Mouse (Mus musculus) heart, embryonic 14.5 days (tissue): Measurements from ENCODE around the gene Rrp1b. TPM values are rescaled to one million over a fixed set of nuclear protein-coding genes. Genes with fewer than 3 reads are reported as not detected.

Experiments
- ATAC-seq: fragments of 200-750 bp; cut with Nextera tagmentation; 2 replicates; pipeline ENCODE4 v1.8.0; 2017; ENCODE audit warnings: low read depth, moderate TSS enrichment; ENCODE audit not compliant: insufficient number of reproducible peaks, insufficient read depth, low FRiP score
- H3K27ac ChIP-seq, 2 experiments: fragments of 200-500 bp in 1 of 2; fragments of 300-500 bp in 1 of 2; sonication (generic) in 1 of 2; replicated peaks in 1 of 2; 2 replicates each; pipeline ENCODE4 v1.5.1; 2012 to 2014; ENCODE audit warnings: low read depth in 2 of 2, low read length in 2 of 2, control low read depth in 1 of 2, mild to moderate bottlenecking in 1 of 2, mixed read lengths in 1 of 2; ENCODE audit not compliant: control insufficient read depth in 1 of 2, insufficient read depth in 1 of 2
- H3K27me3 ChIP-seq: fragments of 300-500 bp; sonication (generic); 2 replicates; pipeline ENCODE4 v1.6.1; 2014; ENCODE audit warnings: mild to moderate bottlenecking, low read length, control low read depth; ENCODE audit not compliant: control insufficient read depth, insufficient read depth
- H3K36me3 ChIP-seq: fragments of 300-500 bp; sonication (generic); 2 replicates; pipeline ENCODE4 v1.6.1; 2014; ENCODE audit warnings: mild to moderate bottlenecking, control low read depth, low read length, mixed read lengths; ENCODE audit not compliant: control insufficient read depth, insufficient read depth
- H3K4me1 ChIP-seq, 2 experiments: fragments of 200-500 bp in 1 of 2; fragments of 300-500 bp in 1 of 2; sonication (generic) in 1 of 2; 2 replicates each; pipeline ENCODE4 v1.6.1; 2012 to 2014; ENCODE audit warnings: low read length in 2 of 2, control low read depth in 1 of 2, mixed read lengths in 1 of 2; ENCODE audit not compliant: control insufficient read depth in 2 of 2, insufficient read depth in 2 of 2
- H3K4me2 ChIP-seq: fragments of 300-500 bp; sonication (generic); 2 replicates; pipeline ENCODE4 v1.6.1; 2014; ENCODE audit warnings: mild to moderate bottlenecking, low read length
- H3K4me3 ChIP-seq, 2 experiments: fragments of 200-500 bp in 1 of 2; fragments of 300-500 bp in 1 of 2; sonication (generic) in 1 of 2; 2 replicates each; pipeline ENCODE4 v1.5.1; 2012 to 2014; ENCODE audit warnings: low read length in 2 of 2, mild to moderate bottlenecking in 2 of 2, control low read depth in 1 of 2, low read depth in 1 of 2, moderate library complexity in 1 of 2; ENCODE audit not compliant: control insufficient read depth in 1 of 2, insufficient read depth in 1 of 2
- H3K9ac ChIP-seq: fragments of 300-500 bp; sonication (generic); 2 replicates; pipeline ENCODE4 v1.6.1; 2014; ENCODE audit warnings: mild to moderate bottlenecking, low read length
- H3K9me3 ChIP-seq: fragments of 300-500 bp; sonication (generic); 2 replicates; pipeline ENCODE4 v1.6.1; 2016; ENCODE audit warnings: low read length, control low read depth; ENCODE audit not compliant: control insufficient read depth
- WGBS: fragments of 180-500 bp; shearing (Covaris S2); extraction: QIAGEN DNeasy Blood & Tissue Kit; methylation state at CpG from one replicate; pipeline ENCODE4 v1.1.7; 2014; 5-methylcytosine and 5-hydroxymethylcytosine counted together
- polyA plus RNA-seq: library from polyadenylated mRNA; unstranded; fragments of >200 nt; fragmentation: Nextera tagmentation; extraction: Ambion mirVana; gene quantifications from 2 replicates; pipeline ENCODE4 v1.2.1, GENCODE M21; 2014

The Rrp1b gene
- polyA plus RNA-seq, 1 experiment from 2014 or later: 24.1 TPM

- no peaks in the 10 kb centered on the region for H3K9me3 ChIP-seq
- no peaks in the 10 kb centered on the region for H3K27me3 ChIP-seq
- H3K4me1 ChIP-seq: peaks cover 0 to 2% of the 10 kb centered on the region in 2 experiments; a peak in 1 of 4 replicates
- no peak overlapping the region for H3K27ac ChIP-seq
- H3K4me2 ChIP-seq: no peak overlapping the region
- WGBS: 63% methylated on average over 3 of the region's 3 CpGs
- no peaks in the 10 kb centered on the region for H3K36me3 ChIP-seq
- no peak overlapping the region for H3K9ac ChIP-seq
- no peak overlapping the region for H3K4me3 ChIP-seq
- no peak for ATAC-seq
Observed at GRCm38 (mm10) chr17:32028301-32028700, 7.6 kb upstream of the Rrp1b start.

GRCm38 (mm10) chr17:32031684-32032083 is 4.2 kb upstream of the Rrp1b start:
- H3K27ac ChIP-seq: no peak overlapping the region
- no peak overlapping the region for H3K4me3 ChIP-seq
- peaks cover 4 to 6% of the 10 kb centered on the region in 2 experiments for H3K4me1 ChIP-seq
- 60% methylated on average over 7 of the region's 7 CpGs for WGBS
- no peaks in the 10 kb centered on the region for H3K36me3 ChIP-seq
- no peak for ATAC-seq
- no peaks in the 10 kb centered on the region for H3K27me3 ChIP-seq
- no peak overlapping the region for H3K9ac ChIP-seq
- no peaks in the 10 kb centered on the region for H3K9me3 ChIP-seq
- no peak overlapping the region for H3K4me2 ChIP-seq

- no peak overlapping the region for H3K27ac ChIP-seq
- H3K4me3 ChIP-seq: no peak overlapping the region
- H3K4me1 ChIP-seq: peaks cover 8 to 16% of the 10 kb centered on the region in 2 experiments
- no peak overlapping the region for H3K9ac ChIP-seq
- H3K36me3 ChIP-seq: 0 out of 2 replicates have a peak, but pooled peaks cover 5% of the 10 kb centered on the region
- no peaks in the 10 kb centered on the region for H3K27me3 ChIP-seq
- no peak for ATAC-seq
- no peaks in the 10 kb centered on the region for H3K9me3 ChIP-seq
- 78% methylated on average over 23 of the region's 23 CpGs for WGBS
- no peak overlapping the region for H3K4me2 ChIP-seq
Observed at GRCm38 (mm10) chr17:32034322-32034721, 1.6 kb upstream of the Rrp1b start.

GRCm38 (mm10) chr17:32036509-32037438 is 874 bp downstream of the Rrp1b start:
- 1% methylated on average over 45 of the region's 46 CpGs for WGBS
- H3K4me1 ChIP-seq: peaks cover 8 to 16% of the 10 kb centered on the region in 2 experiments
- ATAC-seq: 0 out of 2 replicates have a peak, but pooled peaks have one; percentile 23
- H3K9me3 ChIP-seq: no peaks in the 10 kb centered on the region
- peak overlapping the region; percentile 35 to 73; a peak in 3 of 4 replicates for H3K27ac ChIP-seq
- peak overlapping the region; percentile 96 for H3K4me2 ChIP-seq
- peak overlapping the region; percentile 68 to 87 for H3K4me3 ChIP-seq
- no peaks in the 10 kb centered on the region for H3K27me3 ChIP-seq
- peak overlapping the region; percentile 85 for H3K9ac ChIP-seq
- 0 out of 2 replicates have a peak, but pooled peaks cover 8% of the 10 kb centered on the region for H3K36me3 ChIP-seq

- Histone ChIP-seq H3K4me1 (peaks cover 8 to 17% of the 10 kb centered on the region in 2 experiments), H3K4me3 (no peak overlapping the region), H3K36me3 (0 out of 2 replicates have a peak, but pooled peaks cover 8% of the 10 kb centered on the region), H3K9ac (no peak overlapping the region), H3K27me3 (no peaks in the 10 kb centered on the region), H3K27ac (no peak overlapping the region), H3K9me3 (no peaks in the 10 kb centered on the region), H3K4me2 (no peak overlapping the region)
- WGBS: 82% methylated on average over 10 of the region's 10 CpGs
- ATAC-seq: no peak
Observed at GRCm38 (mm10) chr17:32040263-32040662, 4.4 kb downstream of the Rrp1b start.

GRCm38 (mm10) chr17:32046541-32046940 is 10.6 kb downstream of the Rrp1b start:
- 86% methylated on average over 5 of the region's 5 CpGs for WGBS
- H3K36me3 ChIP-seq: peaks cover 55% of the 10 kb centered on the region
- H3K4me3 ChIP-seq: no peak overlapping the region
- H3K4me2 ChIP-seq: no peak overlapping the region
- H3K27ac ChIP-seq: no peak overlapping the region
- 0 out of 4 replicates have a peak, but pooled peaks cover 0 to 5% of the 10 kb centered on the region in 2 experiments for H3K4me1 ChIP-seq
- no peak for ATAC-seq
- H3K27me3 ChIP-seq: no peaks in the 10 kb centered on the region
- no peak overlapping the region for H3K9ac ChIP-seq
- no peaks in the 10 kb centered on the region for H3K9me3 ChIP-seq

GRCm38 (mm10) chr17:32048351-32048750 is 12.5 kb downstream of the Rrp1b start:
- Histone ChIP-seq H3K4me1 (peaks cover 0 to 11% of the 10 kb centered on the region in 2 experiments; a peak in 1 of 4 replicates), H3K9me3 (no peaks in the 10 kb centered on the region), H3K27ac (no peak overlapping the region), H3K4me3 (no peak overlapping the region), H3K4me2 (no peak overlapping the region), H3K36me3 (peaks cover 73% of the 10 kb centered on the region), H3K27me3 (no peaks in the 10 kb centered on the region), H3K9ac (no peak overlapping the region)
- no peak for ATAC-seq
- WGBS: 90% methylated on average over 5 of the region's 5 CpGs
